Mouse (Mus musculus) intestine, postnatal 0 days (tissue): ENCODE measurements around the gene Colgalt2. TPM values are rescaled to one million over a fixed set of nuclear protein-coding genes. Genes with fewer than 3 reads are reported as not detected.
"Not testable (repeated sequence)": the region's sequence is repeated elsewhere in the genome, so short reads cannot be mapped to it uniquely, and the experiment has no call there.

Source experiments
- ATAC-seq: fragments of 200-750 bp; cut with Nextera tagmentation; 2 replicates; pipeline ENCODE4 v1.8.0; 2017; ENCODE audit warnings: mild to moderate bottlenecking, moderate TSS enrichment, moderate library complexity
- H3K27ac ChIP-seq: fragments of 300-500 bp; sonication (generic); 2 replicates; pipeline ENCODE4 v1.5.1; 2014; ENCODE audit warnings: mild to moderate bottlenecking, low read depth, low read length, moderate library complexity
- H3K27me3 ChIP-seq: fragments of 300-500 bp; sonication (generic); replicated peaks from 2 replicates; pipeline ENCODE4 v1.6.1; 2014; ENCODE audit warnings: low read length, mixed read lengths; ENCODE audit not compliant: control insufficient read depth, insufficient read depth
- H3K36me3 ChIP-seq: fragments of 300-500 bp; sonication (generic); 2 replicates; pipeline ENCODE4 v1.6.1; 2014; ENCODE audit warnings: mild to moderate bottlenecking, moderate library complexity; ENCODE audit not compliant: control insufficient read depth, insufficient read depth
- H3K4me1 ChIP-seq: fragments of 300-500 bp; sonication (generic); replicated peaks from 2 replicates; pipeline ENCODE4 v1.6.1; 2014; ENCODE audit warnings: antibody characterized with exemption, low read length, mixed read lengths; ENCODE audit not compliant: control insufficient read depth, insufficient read depth
- H3K4me2 ChIP-seq: fragments of 300-500 bp; sonication (generic); replicated peaks from 2 replicates; pipeline ENCODE4 v1.6.1; 2014; ENCODE audit warnings: low read depth, mild to moderate bottlenecking, moderate library complexity
- H3K4me3 ChIP-seq: fragments of 300-500 bp; sonication (generic); 2 replicates; pipeline ENCODE4 v1.5.1; 2014; ENCODE audit warnings: low read depth, low read length
- H3K9ac ChIP-seq: fragments of 300-500 bp; sonication (generic); 2 replicates; pipeline ENCODE4 v1.6.1; 2014; ENCODE audit warnings: mild to moderate bottlenecking, low read depth, low read length
- H3K9me3 ChIP-seq: fragments of 300-500 bp; sonication (generic); 2 replicates; pipeline ENCODE4 v1.6.1; 2016; ENCODE audit warnings: mixed run types; ENCODE audit not compliant: control insufficient read depth
- CTCF ChIP-seq: sonication (generic); IDR thresholded peaks from 2 replicates; pipeline ENCODE4 v1.5.1; 2016; ENCODE audit warnings: low read depth, mild to moderate bottlenecking, control low read depth, antibody characterized with exemption, moderate library complexity
- WGBS: fragments of 180-500 bp; shearing (Covaris S2); extraction: QIAGEN DNeasy Blood & Tissue Kit; methylation state at CpG from one replicate; pipeline ENCODE4 v1.1.7; 2014; 5-methylcytosine and 5-hydroxymethylcytosine counted together
- polyA plus RNA-seq: library from polyadenylated mRNA; unstranded; fragments of >200 nt; fragmentation: Nextera tagmentation; extraction: Ambion mirVana; gene quantifications from 2 replicates; pipeline ENCODE4 v1.2.1, GENCODE M21; 2015

Colgalt2 gene
- polyA plus RNA-seq, 1 experiment from 2014 or later, result 0.44 TPM

DNA sequence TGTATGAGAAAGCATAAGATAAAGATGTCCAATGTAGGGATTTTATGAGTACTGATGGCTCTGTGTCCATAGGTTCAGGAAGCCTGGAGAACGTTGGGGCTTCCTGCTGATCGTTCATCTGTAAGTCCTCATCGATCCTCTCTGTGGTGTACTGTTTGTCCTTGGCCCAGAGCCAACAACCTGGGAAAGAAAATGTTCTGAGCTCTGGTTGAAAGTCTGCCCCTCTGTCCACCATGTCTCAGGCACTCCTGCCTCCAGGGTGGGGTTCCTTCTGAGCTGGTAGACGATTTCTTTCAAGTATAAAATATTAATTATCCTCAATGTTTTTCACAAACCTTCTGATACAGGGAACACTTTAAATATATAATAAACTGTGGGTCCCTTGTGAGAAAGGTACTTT, 34.5 kb downstream of the Colgalt2 start:
- H3K4me3 ChIP-seq, result no peak overlapping the region
- H3K36me3 ChIP-seq, result no peaks in the 10 kb centered on the region
- no peak overlapping the region for H3K27ac ChIP-seq
- H3K9ac ChIP-seq, result no peak overlapping the region
- TF ChIP-seq CTCF, result no peak
- 50% methylated on average over 4 of the region's 4 CpGs for WGBS
- H3K4me2 ChIP-seq, result no peak overlapping the region
- H3K4me1 ChIP-seq, result no peaks in the 10 kb centered on the region
- no peaks in the 10 kb centered on the region for H3K9me3 ChIP-seq
- no peak for ATAC-seq
- no peaks in the 10 kb centered on the region for H3K27me3 ChIP-seq

- H3K4me2 ChIP-seq, H3K36me3 ChIP-seq, H3K9me3 ChIP-seq, H3K9ac ChIP-seq, H3K4me1 ChIP-seq, H3K27ac ChIP-seq, H3K27me3 ChIP-seq, ATAC-seq, H3K4me3 ChIP-seq: not testable (repeated sequence)
- 79% methylated on average over 15 of the region's 17 CpGs for WGBS
Measured at GRCm38 (mm10) chr1:152437518-152437917, 37.9 kb downstream of the Colgalt2 start.

GRCm38 (mm10) chr1:152439408-152439807, 39.8 kb downstream of the Colgalt2 start:
- Histone ChIP-seq H3K4me2 (no peak overlapping the region), H3K27me3 (no peaks in the 10 kb centered on the region), H3K27ac (no peak overlapping the region), H3K4me1 (no peaks in the 10 kb centered on the region), H3K4me3 (no peak overlapping the region), H3K9ac (no peak overlapping the region), H3K9me3 (no peaks in the 10 kb centered on the region), H3K36me3 (no peaks in the 10 kb centered on the region)
- no peak for ATAC-seq
- 73% methylated on average over 4 of the region's 4 CpGs for WGBS
- no peak for TF ChIP-seq CTCF

DNA sequence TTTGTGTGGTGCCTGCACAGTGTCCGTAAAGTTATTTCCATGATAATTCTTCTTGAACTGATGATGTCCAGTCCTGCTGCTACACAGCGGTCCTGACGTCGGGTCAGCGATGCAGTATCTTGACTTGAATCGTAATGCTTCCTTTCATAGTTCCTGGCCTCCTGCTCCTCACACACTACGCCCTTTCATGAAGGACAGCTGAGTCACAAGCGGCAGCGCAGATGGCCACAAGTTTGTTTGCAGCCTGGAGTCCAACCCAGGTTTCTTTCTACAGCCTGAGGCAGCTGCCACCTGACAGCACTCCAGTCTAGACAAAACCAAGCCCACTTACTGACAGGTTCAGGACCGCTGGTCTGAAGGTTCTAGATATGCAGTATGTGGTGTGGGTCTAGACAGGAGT, 40.2 kb downstream of the Colgalt2 start:
- H3K36me3 ChIP-seq, result no peaks in the 10 kb centered on the region
- ATAC-seq, result no peak
- 79% methylated on average over 10 of the region's 10 CpGs for WGBS
- no peak overlapping the region for H3K9ac ChIP-seq
- no peaks in the 10 kb centered on the region for H3K9me3 ChIP-seq
- H3K27me3 ChIP-seq, result no peaks in the 10 kb centered on the region
- H3K4me2 ChIP-seq, result no peak overlapping the region
- H3K4me1 ChIP-seq, result no peaks in the 10 kb centered on the region
- no peak for TF ChIP-seq CTCF
- no peak overlapping the region for H3K27ac ChIP-seq
- H3K4me3 ChIP-seq, result no peak overlapping the region

- Histone ChIP-seq H3K4me1 (no peaks in the 10 kb centered on the region), H3K27ac (no peak overlapping the region), H3K36me3 (no peaks in the 10 kb centered on the region), H3K27me3 (no peaks in the 10 kb centered on the region), H3K4me2 (no peak overlapping the region), H3K9me3 (no peaks in the 10 kb centered on the region), H3K9ac (no peak overlapping the region), H3K4me3 (no peak overlapping the region)
- ATAC-seq, result no peak
- TF ChIP-seq CTCF, result no peak
- WGBS, result 61% methylated on average over 7 of the region's 7 CpGs
Measured at GRCm38 (mm10) chr1:152444630-152445029, 45.0 kb downstream of the Colgalt2 start.

GRCm38 (mm10) chr1:152445925-152446324, 46.3 kb downstream of the Colgalt2 start:
- H3K4me1 ChIP-seq, result no peaks in the 10 kb centered on the region
- H3K4me3 ChIP-seq, result no peak overlapping the region
- no peak overlapping the region for H3K4me2 ChIP-seq
- no peak overlapping the region for H3K9ac ChIP-seq
- no peak for ATAC-seq
- no peak for TF ChIP-seq CTCF
- no peaks in the 10 kb centered on the region for H3K27me3 ChIP-seq
- 70% methylated on average over 6 of the region's 6 CpGs for WGBS
- no peaks in the 10 kb centered on the region for H3K9me3 ChIP-seq
- no peak overlapping the region for H3K27ac ChIP-seq
- no peaks in the 10 kb centered on the region for H3K36me3 ChIP-seq

DNA sequence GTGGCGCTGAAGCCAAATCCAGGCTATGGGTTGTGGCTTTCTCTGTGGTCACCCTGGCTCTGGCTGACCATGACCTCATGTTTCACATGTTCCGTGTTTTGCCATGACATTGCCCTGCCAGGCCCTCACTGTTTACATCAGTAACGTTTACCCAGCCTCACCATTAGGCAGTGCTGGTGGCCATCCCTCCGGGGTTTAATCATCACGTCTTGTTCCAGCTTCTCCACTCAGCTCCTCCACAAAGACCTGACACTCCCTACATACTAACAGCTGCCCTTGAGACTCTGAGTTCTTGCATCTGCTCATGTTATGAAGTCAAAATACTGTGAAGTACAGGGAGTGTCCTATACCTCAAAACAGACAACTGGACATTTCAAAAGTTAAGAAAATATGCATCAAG, 54.9 kb downstream of the Colgalt2 start:
- H3K4me3 ChIP-seq, result no peak overlapping the region
- H3K27me3 ChIP-seq, result no peaks in the 10 kb centered on the region
- H3K4me2 ChIP-seq, result no peak overlapping the region
- no peak for ATAC-seq
- 59% methylated on average over 5 of the region's 5 CpGs for WGBS
- no peak overlapping the region for H3K9ac ChIP-seq
- H3K27ac ChIP-seq, result no peak overlapping the region
- H3K4me1 ChIP-seq, result no peaks in the 10 kb centered on the region
- H3K9me3 ChIP-seq, result no peaks in the 10 kb centered on the region
- no peaks in the 10 kb centered on the region for H3K36me3 ChIP-seq
- TF ChIP-seq CTCF, result no peak
